Mouse (Mus musculus) neural tube, embryonic 12.5 days (tissue): ENCODE results near the gene Zc3h18. TPM values are rescaled to one million over a fixed set of nuclear protein-coding genes. Genes with fewer than 3 reads are reported as not detected.

Experiments
- ATAC-seq: fragments of 200-750 bp; cut with Nextera tagmentation; 2 replicates; pipeline ENCODE4 v1.8.0; 2017; ENCODE audit warnings: low read depth, mild to moderate bottlenecking, moderate TSS enrichment, moderate library complexity; ENCODE audit not compliant: low FRiP score
- H3K27ac ChIP-seq: fragments of 300-500 bp; sonication (generic); 2 replicates; pipeline ENCODE4 v1.5.1; 2016
- H3K27me3 ChIP-seq: fragments of 300-500 bp; sonication (generic); replicated peaks from 2 replicates; pipeline ENCODE4 v1.6.1; 2016; ENCODE audit warnings: mild to moderate bottlenecking
- H3K36me3 ChIP-seq: fragments of 300-500 bp; sonication (generic); 2 replicates; pipeline ENCODE4 v1.6.1; 2016; ENCODE audit warnings: mild to moderate bottlenecking
- H3K4me1 ChIP-seq: fragments of 300-500 bp; sonication (generic); 2 replicates; pipeline ENCODE4 v1.6.1; 2016
- H3K4me2 ChIP-seq: fragments of 300-500 bp; sonication (generic); replicated peaks from 2 replicates; pipeline ENCODE4 v1.6.1; 2016; ENCODE audit warnings: mild to moderate bottlenecking
- H3K4me3 ChIP-seq: fragments of 300-500 bp; sonication (generic); 2 replicates; pipeline ENCODE4 v1.5.1; 2016
- H3K9ac ChIP-seq: fragments of 300-500 bp; sonication (generic); 2 replicates; pipeline ENCODE4 v1.6.1; 2016; ENCODE audit warnings: mild to moderate bottlenecking
- H3K9me3 ChIP-seq: fragments of 300-500 bp; sonication (generic); 2 replicates; pipeline ENCODE4 v1.6.1; 2016; ENCODE audit warnings: mild to moderate bottlenecking
- WGBS: fragments of 180-500 bp; shearing (Covaris S2); methylation state at CpG from one replicate; pipeline ENCODE4 v1.1.7; 2016; 5-methylcytosine and 5-hydroxymethylcytosine counted together
- polyA plus RNA-seq: library from polyadenylated mRNA; unstranded; fragments of >200 nt; fragmentation: Nextera tagmentation; extraction: Ambion mirVana; gene quantifications from 2 replicates; pipeline ENCODE4 v1.2.1, GENCODE M21; 2016

Gene Zc3h18
- 57.1 and 62.4 TPM in 2 replicates for polyA plus RNA-seq

DNA sequence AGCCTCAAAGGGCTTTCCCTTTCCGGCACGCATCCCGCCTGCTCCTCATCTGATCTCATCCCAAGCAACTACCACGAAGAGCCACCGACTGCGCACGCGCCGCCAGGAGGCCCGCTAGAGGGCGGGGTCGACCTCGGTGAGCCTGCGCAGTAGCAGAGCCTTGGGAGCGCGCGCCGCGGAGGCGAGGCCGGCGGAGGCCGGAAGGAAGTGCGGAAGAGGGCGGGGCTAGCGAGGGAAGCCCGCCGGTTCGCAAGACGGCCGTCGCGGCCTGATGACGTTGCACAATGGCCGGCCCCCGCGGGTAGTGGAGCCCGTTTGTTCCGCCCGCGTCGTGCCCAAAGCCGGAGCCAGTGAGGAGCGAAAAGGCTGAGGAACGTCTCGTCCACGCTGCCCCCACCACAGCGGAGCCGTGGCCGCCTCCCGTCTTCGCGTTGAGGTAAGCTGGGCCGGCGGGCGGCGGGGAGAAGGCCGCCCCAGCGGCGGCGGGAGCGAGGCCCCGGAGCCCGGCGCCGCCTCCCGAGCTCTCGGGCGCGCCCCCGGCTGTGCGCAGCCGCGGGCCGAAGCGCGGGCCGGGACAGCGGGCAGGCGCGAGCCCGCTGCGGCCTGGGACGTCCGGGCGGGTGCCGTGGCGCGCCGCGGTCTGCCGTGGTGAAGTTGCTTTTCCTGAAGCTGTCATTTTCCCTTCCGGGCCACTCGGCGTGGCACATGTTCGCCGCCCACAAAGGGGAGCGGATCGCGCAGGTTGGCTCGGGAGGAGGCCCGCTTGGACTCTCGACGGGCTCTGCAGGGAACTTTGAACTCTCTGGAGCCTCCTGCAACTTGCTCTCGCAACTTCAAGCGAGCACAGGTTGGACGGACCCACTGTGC, at the start of gene Zc3h18:
Zc3h18 (plus strand) TSS at position 245 of the 867 bp plus-strand sequence.
- peak; percentile 93 for ATAC-seq

DNA sequence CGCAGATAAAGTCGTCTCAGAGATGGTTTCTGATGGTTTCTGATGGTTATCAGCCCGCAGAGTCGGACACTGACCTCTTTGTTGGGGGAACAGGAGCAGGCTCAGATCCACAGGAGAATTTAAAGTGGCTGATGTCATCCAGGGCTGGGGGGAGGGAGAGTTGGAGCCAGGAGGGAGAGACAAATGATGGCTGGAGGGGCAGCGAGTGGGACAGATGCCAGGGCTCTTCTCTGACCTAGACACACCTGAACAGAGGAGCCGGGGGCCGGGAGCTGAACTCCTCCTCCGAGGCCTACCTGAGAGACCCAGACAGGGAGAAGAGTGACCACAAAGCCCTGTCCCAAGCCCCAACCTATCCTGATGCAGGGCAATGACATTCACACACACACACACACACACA, 47.3 kb upstream of the Zc3h18 start:
- no peaks in the 10 kb centered on the region for H3K9me3 ChIP-seq
- no peak for ATAC-seq
- H3K4me3 ChIP-seq, result no peak overlapping the region
- peaks cover 13% of the 10 kb centered on the region for H3K27me3 ChIP-seq
- peaks cover 3% of the 10 kb centered on the region; the same call in 1 of the 2 replicates for H3K4me1 ChIP-seq
- H3K9ac ChIP-seq, result no peak overlapping the region
- no peak overlapping the region for H3K4me2 ChIP-seq
- no peaks in the 10 kb centered on the region for H3K36me3 ChIP-seq
- 61% methylated on average over 7 of the region's 8 CpGs for WGBS
- no peak overlapping the region for H3K27ac ChIP-seq

More for the DNA sequence above, at the start of gene Zc3h18:
- H3K9me3 ChIP-seq, result no peaks in the 10 kb centered on the region
- peak within 1 kb of the TSS; percentile 66 for H3K27ac ChIP-seq
- peaks cover 8% of the 10 kb centered on the region for H3K36me3 ChIP-seq
- H3K27me3 ChIP-seq, result no peaks in the 10 kb centered on the region
- under 1% methylated on average over 104 of the region's 107 CpGs for WGBS
- peak within 1 kb of the TSS; percentile 90 for H3K9ac ChIP-seq
- peak within 1 kb of the TSS; percentile 94 for H3K4me3 ChIP-seq
- peak within 1 kb of the TSS; percentile 89 for H3K4me2 ChIP-seq
- H3K4me1 ChIP-seq, result peaks cover 14% of the 10 kb centered on the region

DNA sequence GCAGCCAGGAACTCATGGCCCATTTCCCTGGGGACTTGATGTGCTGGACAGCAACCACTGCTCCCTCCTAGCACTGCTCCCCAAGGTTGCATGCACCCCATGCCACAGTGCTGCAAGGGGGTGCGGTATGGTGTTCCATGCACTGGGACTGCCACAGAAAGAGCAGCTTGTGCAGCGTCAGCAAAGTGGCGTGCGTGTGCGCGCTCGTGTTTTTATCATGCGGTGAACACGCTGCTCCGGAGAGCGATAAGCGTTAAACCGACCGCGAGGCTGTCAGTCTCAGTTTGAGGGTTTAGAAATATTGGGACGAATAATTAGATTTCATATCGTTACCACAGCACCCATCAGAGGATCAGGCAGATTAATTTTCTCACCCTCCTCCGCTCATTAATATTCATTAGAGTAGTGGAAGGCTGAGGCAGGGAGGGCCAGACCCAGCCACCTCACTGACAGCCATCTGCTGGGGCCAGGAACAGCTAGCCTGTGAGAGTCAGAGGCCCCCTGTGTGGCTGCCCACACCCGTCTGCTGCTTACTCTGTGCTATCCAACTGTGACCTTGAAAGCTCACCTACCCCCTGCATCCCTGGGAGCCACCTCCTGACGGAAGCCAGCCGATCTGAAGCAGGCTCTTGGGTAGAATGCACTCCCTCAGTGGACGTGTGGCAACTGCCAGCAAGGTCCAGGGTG, 46.7 kb upstream of the Zc3h18 start:
- Histone ChIP-seq H3K9me3 (no peaks in the 10 kb centered on the region), H3K4me1 (peaks cover 3% of the 10 kb centered on the region; the same call in 1 of the 2 replicates), H3K27ac (no peak overlapping the region), H3K9ac (peak overlapping the region; percentile 1; the same call in 1 of the 2 replicates), H3K27me3 (peaks cover 19% of the 10 kb centered on the region), H3K4me3 (no peak overlapping the region), H3K4me2 (no peak overlapping the region), H3K36me3 (no peaks in the 10 kb centered on the region)
- 66% methylated on average over 22 of the region's 22 CpGs for WGBS
- ATAC-seq, result no peak

DNA sequence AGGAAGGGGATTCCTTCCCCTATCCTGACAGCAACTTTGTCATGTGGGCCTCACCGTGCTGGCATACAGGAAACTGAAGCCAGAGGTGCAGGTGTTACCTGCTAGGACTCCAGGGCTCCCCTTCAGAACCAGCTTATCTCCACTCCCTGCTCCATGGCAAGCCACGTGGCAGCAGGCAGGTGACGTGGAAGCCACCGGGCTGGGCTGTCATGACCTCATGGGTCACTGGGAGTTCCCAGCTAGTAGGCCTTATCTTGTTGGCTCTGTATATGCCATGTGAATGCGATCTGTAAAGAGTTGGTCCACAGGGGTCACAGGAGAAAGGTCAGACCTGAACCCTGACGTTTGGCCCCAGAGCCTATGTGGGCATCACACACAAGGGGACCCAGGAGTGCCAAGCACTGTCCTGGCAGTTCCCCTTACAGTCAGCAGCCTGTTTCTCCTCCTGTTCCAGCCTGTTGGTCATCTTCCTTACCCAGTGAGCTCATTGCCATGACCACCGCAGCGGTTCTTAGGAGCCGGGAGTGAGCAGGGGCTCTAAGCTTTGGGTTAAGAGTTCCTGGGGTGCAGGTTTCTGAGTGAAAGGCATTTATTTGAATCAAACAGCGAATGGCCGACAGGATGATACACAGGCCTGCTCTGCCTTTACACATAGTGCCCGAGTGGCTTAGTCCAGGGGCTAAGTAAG, 45.8 kb upstream of the Zc3h18 start:
- peak overlapping the region; percentile 1; the same call in 1 of the 2 replicates for H3K9ac ChIP-seq
- H3K4me3 ChIP-seq, result no peak overlapping the region
- H3K36me3 ChIP-seq, result no peaks in the 10 kb centered on the region
- WGBS, result 77% methylated on average over 12 of the region's 12 CpGs
- H3K27ac ChIP-seq, result no peak overlapping the region
- H3K9me3 ChIP-seq, result no peaks in the 10 kb centered on the region
- no peak for ATAC-seq
- H3K27me3 ChIP-seq, result peaks cover 28% of the 10 kb centered on the region
- peaks cover 7% of the 10 kb centered on the region; the same call in 1 of the 2 replicates for H3K4me1 ChIP-seq
- no peak overlapping the region for H3K4me2 ChIP-seq

DNA sequence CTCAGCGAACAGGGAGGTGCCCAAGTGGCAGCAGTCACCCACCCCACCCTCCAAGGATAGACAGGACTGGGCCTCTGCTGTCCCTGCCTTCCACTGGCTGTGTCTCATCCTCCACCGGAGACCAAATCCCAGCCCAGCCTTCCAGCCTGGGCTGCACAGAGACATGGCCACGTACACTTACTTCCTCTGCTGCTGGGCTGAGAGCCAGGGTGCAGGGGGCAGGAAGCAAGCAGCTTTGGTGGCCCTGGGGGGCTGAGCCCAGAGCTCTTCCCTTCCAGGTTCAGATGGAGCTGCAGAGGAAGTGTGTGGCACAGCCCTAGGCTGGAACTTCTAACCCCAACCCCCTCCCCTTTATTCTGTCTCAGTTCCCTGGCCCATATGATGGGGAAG, 45.3 kb upstream of the Zc3h18 start:
- H3K27ac ChIP-seq, result no peak overlapping the region
- H3K4me1 ChIP-seq, result peaks cover 12% of the 10 kb centered on the region; the same call in 1 of the 2 replicates
- no peaks in the 10 kb centered on the region for H3K9me3 ChIP-seq
- H3K4me3 ChIP-seq, result no peak overlapping the region
- peaks cover 34% of the 10 kb centered on the region for H3K27me3 ChIP-seq
- no peak overlapping the region for H3K4me2 ChIP-seq
- WGBS, result 85% methylated on average over 3 of the region's 3 CpGs
- ATAC-seq, result no peak
- H3K9ac ChIP-seq, result no peak overlapping the region
- no peaks in the 10 kb centered on the region for H3K36me3 ChIP-seq

DNA sequence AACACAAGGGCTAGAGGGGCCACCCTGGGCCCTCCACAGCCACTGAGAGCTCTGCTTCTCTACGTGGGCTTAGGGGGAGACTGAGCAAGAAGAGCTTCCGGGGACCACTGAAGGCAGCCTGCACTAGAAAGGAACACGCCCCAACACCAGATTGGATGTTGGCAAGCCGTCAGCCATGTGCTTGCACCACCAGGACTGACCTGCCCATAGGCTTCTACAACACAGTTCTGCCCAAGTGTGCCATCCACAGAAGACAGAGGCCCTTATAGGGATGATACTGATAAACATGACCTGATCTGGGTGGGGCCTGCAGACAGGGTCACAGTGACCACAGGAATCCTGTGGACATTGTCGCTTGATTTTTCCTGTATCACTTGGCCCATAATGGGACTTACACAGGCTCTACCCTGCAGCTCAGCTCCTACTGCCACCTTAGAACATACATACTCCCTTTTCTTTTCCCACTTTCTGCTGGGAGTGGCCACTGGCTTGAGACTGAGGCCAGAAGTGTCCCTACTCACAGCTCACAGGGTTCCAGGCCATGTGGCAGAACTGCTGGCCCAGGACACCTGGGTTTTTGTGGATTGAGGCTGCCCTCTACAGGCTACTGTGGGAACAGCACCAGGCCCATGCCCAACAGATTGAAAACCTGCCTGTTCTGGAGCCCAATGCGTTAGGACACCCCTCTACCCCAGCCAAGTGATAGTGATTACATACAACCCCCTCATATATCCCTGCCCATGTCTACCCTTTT, 43.5 kb upstream of the Zc3h18 start:
- H3K4me1 ChIP-seq, result peaks cover 20% of the 10 kb centered on the region; the same call in 1 of the 2 replicates
- H3K4me3 ChIP-seq, result no peak overlapping the region
- no peak overlapping the region for H3K27ac ChIP-seq
- no peaks in the 10 kb centered on the region for H3K9me3 ChIP-seq
- H3K4me2 ChIP-seq, result no peak overlapping the region
- H3K9ac ChIP-seq, result no peak overlapping the region
- no peaks in the 10 kb centered on the region for H3K36me3 ChIP-seq
- peaks cover 46% of the 10 kb centered on the region for H3K27me3 ChIP-seq
- ATAC-seq, result no peak
- WGBS, result 71% methylated on average over 6 of the region's 6 CpGs

DNA sequence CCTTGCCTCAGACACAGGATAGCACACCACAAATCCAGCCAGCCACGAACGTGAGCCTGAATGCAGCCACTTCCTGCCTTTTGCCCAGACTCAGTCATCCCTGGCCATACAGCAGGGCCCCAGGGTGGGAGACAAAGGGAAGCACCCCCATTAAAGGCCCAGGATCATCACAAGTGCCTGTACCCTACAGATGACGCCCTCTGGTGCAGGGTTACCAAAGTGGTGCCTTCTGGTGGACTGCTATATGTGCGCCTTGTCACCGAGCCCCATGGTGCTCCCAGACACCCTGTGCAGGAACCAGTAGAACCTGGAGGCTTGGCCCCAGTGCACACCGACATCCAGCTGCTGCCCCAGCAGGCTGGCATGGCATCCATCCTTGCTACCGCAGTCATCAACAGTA, 42.9 kb upstream of the Zc3h18 start:
- no peaks in the 10 kb centered on the region for H3K9me3 ChIP-seq
- H3K9ac ChIP-seq, result no peak overlapping the region
- H3K27me3 ChIP-seq, result peaks cover 52% of the 10 kb centered on the region
- H3K36me3 ChIP-seq, result no peaks in the 10 kb centered on the region
- H3K27ac ChIP-seq, result no peak overlapping the region
- peaks cover 20% of the 10 kb centered on the region; the same call in 1 of the 2 replicates for H3K4me1 ChIP-seq
- no peak overlapping the region for H3K4me2 ChIP-seq
- 81% methylated on average over 7 of the region's 7 CpGs for WGBS
- no peak overlapping the region for H3K4me3 ChIP-seq
- no peak for ATAC-seq

DNA sequence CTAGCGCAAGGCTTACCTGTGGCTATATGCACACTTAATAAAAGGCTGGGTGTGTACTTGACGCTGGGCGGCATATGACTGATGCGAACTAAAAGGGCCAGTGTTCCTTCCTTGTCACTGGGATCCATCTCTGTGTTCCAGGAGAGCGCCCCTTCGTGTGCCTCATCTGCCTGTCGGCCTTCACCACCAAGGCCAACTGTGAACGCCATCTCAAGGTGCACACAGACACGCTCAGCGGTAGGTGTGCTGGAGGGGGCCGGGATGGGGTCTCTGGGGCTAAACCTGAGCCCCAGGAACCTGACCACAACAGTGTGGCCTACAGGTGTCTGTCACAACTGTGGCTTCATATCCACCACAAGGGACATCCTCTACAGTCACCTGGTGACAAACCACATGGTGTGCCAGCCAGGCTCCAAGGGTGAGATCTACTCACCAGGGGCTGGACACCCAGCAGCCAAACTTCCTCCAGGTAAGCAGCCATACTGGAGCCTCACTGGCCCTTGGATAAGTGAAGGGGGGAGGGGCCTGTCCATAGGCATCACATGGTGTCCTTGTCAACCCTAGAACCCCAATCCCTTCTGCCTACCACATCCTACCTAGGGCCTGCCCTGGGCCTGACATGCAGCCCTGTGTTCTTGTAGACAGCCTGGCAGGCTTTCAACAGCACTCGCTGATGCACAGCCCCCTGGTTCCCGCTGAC, 41.5 kb upstream of the Zc3h18 start:
- Histone ChIP-seq H3K9ac (no peak overlapping the region), H3K9me3 (no peaks in the 10 kb centered on the region), H3K4me1 (peaks cover 18% of the 10 kb centered on the region; the same call in 1 of the 2 replicates), H3K36me3 (no peaks in the 10 kb centered on the region), H3K27ac (no peak overlapping the region), H3K4me3 (peak overlapping the region; percentile 51; the same call in 1 of the 2 replicates), H3K27me3 (peaks cover 61% of the 10 kb centered on the region), H3K4me2 (peak overlapping the region; percentile 94)
- WGBS, result 86% methylated on average over 13 of the region's 13 CpGs
- no peak for ATAC-seq

DNA sequence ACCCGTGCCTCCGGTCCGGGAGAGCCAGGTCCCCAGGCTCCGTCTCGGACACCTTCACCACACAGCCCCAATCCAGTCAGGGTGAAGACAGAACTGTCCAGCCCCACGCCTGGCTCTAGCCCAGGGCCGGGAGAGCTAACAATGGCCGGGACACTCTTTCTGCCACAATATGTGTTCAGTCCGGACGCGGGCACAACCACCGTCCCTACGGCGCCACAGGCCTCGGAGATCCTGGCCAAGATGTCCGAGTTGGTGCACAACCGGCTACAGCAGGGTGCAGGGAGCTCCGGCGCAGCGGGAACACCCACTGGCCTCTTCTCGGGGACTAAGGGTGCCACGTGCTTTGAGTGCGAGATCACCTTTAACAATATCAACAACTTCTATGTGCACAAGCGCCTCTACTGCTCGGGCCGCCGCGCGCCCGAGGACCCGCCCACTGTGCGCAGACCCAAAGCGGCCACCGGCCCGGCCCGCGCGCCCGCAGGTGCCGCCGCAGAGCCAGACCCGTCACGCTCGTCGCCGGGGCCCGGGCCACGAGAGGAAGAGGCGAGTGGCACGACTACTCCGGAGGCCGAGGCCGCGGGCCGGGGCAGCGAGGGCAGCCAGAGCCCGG, 40.7 kb upstream of the Zc3h18 start:
- Histone ChIP-seq H3K36me3 (no peaks in the 10 kb centered on the region), H3K9me3 (no peaks in the 10 kb centered on the region), H3K27ac (no peak overlapping the region), H3K27me3 (peaks cover 61% of the 10 kb centered on the region), H3K4me2 (peak overlapping the region; percentile 94), H3K4me3 (peak overlapping the region; percentile 51), H3K9ac (peak overlapping the region; percentile 61), H3K4me1 (peaks cover 17% of the 10 kb centered on the region; the same call in 1 of the 2 replicates)
- peak; percentile 26 for ATAC-seq
- WGBS, result 5% methylated on average over 57 of the region's 57 CpGs

DNA sequence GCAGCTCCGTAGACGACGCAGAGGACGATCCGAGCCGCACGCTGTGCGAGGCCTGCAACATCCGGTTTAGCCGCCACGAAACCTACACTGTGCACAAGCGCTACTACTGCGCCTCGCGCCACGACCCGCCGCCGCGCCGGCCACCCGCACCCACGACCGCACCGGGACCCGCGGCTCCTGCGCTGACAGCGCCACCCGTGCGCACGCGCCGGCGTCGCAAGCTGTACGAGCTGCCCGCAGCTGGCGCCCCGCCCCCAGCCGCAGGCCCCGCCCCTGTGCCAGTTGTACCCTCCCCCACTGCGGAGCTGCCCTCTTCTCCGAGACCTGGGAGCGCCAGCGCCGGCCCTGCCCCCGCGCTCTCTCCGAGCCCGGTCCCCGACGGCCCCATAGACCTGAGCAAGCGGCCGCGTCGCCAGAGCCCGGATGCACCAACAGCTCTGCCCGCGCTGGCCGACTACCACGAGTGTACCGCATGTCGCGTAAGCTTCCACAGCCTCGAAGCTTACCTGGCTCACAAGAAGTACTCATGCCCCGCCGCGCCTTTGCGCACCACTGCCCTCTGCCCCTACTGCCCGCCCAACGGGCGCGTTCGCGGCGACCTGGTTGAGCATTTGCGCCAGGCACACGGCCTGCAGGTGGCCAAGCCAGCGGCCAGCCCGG, 40.0 kb upstream of the Zc3h18 start:
- no peaks in the 10 kb centered on the region for H3K36me3 ChIP-seq
- H3K9me3 ChIP-seq, result no peaks in the 10 kb centered on the region
- H3K4me2 ChIP-seq, result peak overlapping the region; percentile 94
- peaks cover 62% of the 10 kb centered on the region for H3K27me3 ChIP-seq
- H3K4me3 ChIP-seq, result peak overlapping the region; percentile 51
- peak overlapping the region; percentile 61 for H3K9ac ChIP-seq
- WGBS, result 2% methylated on average over 81 of the region's 81 CpGs
- no peak overlapping the region for H3K27ac ChIP-seq
- peak; percentile 69 for ATAC-seq
- H3K4me1 ChIP-seq, result peaks cover 17% of the 10 kb centered on the region; the same call in 1 of the 2 replicates
